Mouse (Mus musculus) neural tube, embryonic 11.5 days (tissue): ENCODE results near the gene Exog. TPM values are rescaled to one million over a fixed set of nuclear protein-coding genes. Genes with fewer than 3 reads are reported as not detected.

Source experiments
- ATAC-seq: fragments of 200-750 bp; cut with Nextera tagmentation; 2 replicates; pipeline ENCODE4 v1.8.0; 2017; ENCODE audit warnings: moderate number of reproducible peaks, mild to moderate bottlenecking, moderate TSS enrichment, moderate library complexity; ENCODE audit not compliant: insufficient read depth, low FRiP score, low TSS enrichment
- DNase-seq: peaks from one replicate; pipeline ENCODE4 v3.0.0-alpha.2; 2015; ENCODE audit warnings: low spot score
- H3K27ac ChIP-seq: fragments of 300-500 bp; sonication (generic); 2 replicates; pipeline ENCODE4 v1.5.1; 2014; ENCODE audit warnings: low read depth, mild to moderate bottlenecking, low read length
- H3K27me3 ChIP-seq: fragments of 300-500 bp; sonication (generic); 2 replicates; pipeline ENCODE4 v1.6.1; 2014; ENCODE audit warnings: mild to moderate bottlenecking, low read length, mixed read lengths; ENCODE audit not compliant: control insufficient read depth, insufficient read depth
- H3K36me3 ChIP-seq: fragments of 300-500 bp; sonication (generic); 2 replicates; pipeline ENCODE4 v1.6.1; 2014; ENCODE audit warnings: mild to moderate bottlenecking, low read length, moderate library complexity, mixed read lengths; ENCODE audit not compliant: control insufficient read depth, insufficient read depth
- H3K4me1 ChIP-seq: fragments of 300-500 bp; sonication (generic); 2 replicates; pipeline ENCODE4 v1.6.1; 2014; ENCODE audit warnings: low read length, mixed read lengths; ENCODE audit not compliant: control insufficient read depth, insufficient read depth
- H3K4me2 ChIP-seq: fragments of 300-500 bp; sonication (generic); 2 replicates; pipeline ENCODE4 v1.6.1; 2014; ENCODE audit warnings: low read depth, mild to moderate bottlenecking, moderate library complexity
- H3K4me3 ChIP-seq: fragments of 300-500 bp; sonication (generic); 2 replicates; pipeline ENCODE4 v1.5.1; 2014; ENCODE audit warnings: low read depth, low read length
- H3K9ac ChIP-seq: fragments of 300-500 bp; sonication (generic); 2 replicates; pipeline ENCODE4 v1.6.1; 2014; ENCODE audit warnings: mild to moderate bottlenecking, low read length
- H3K9me3 ChIP-seq: fragments of 300-500 bp; sonication (generic); 2 replicates; pipeline ENCODE4 v1.6.1; 2016; ENCODE audit warnings: low read length; ENCODE audit not compliant: control insufficient read depth
- WGBS: fragments of 180-500 bp; shearing (Covaris S2); extraction: QIAGEN DNeasy Blood & Tissue Kit; methylation state at CpG from one replicate; pipeline ENCODE4 v1.1.7; 2014; 5-methylcytosine and 5-hydroxymethylcytosine counted together
- polyA plus RNA-seq: library from polyadenylated mRNA; unstranded; fragments of >200 nt; fragmentation: Nextera tagmentation; extraction: Ambion mirVana; gene quantifications from 2 replicates; pipeline ENCODE4 v1.2.1, GENCODE M21; 2014

Gene Exog
- polyA plus RNA-seq, 1 experiment from 2014 or later = 47.0 TPM

GRCm38 (mm10) chr9:119484420-119484819, 39.7 kb downstream of the Exog start:
- Histone ChIP-seq H3K4me3 (no peak overlapping the region), H3K9ac (no peak overlapping the region), H3K4me2 (no peak overlapping the region), H3K27ac (no peak overlapping the region), H3K36me3 (no peaks in the 10 kb centered on the region), H3K9me3 (no peaks in the 10 kb centered on the region), H3K4me1 (no peaks in the 10 kb centered on the region), H3K27me3 (no peaks in the 10 kb centered on the region)
- WGBS = 70% methylated on average over 9 of the region's 9 CpGs
- ATAC-seq (no peak), DNase-seq (no peak)

- no peaks in the 10 kb centered on the region for H3K4me1 ChIP-seq
- H3K36me3 ChIP-seq = no peaks in the 10 kb centered on the region
- H3K9ac ChIP-seq = no peak overlapping the region; the same call in 1 of the 2 replicates
- no peak overlapping the region for H3K4me3 ChIP-seq
- no peaks in the 10 kb centered on the region for H3K27me3 ChIP-seq
- no peaks in the 10 kb centered on the region for H3K9me3 ChIP-seq
- ATAC-seq = no peak
- H3K27ac ChIP-seq = no peak overlapping the region
- 87% methylated on average over 13 of the region's 13 CpGs for WGBS
- no peak for DNase-seq
- no peak overlapping the region for H3K4me2 ChIP-seq
Measured at GRCm38 (mm10) chr9:119484868-119485267, 40.1 kb downstream of the Exog start.

- ATAC-seq (no peak), DNase-seq (no peak)
- no peaks in the 10 kb centered on the region for H3K9me3 ChIP-seq
- H3K4me3 ChIP-seq = no peak overlapping the region
- no peaks in the 10 kb centered on the region for H3K4me1 ChIP-seq
- H3K9ac ChIP-seq = no peak overlapping the region
- H3K27me3 ChIP-seq = no peaks in the 10 kb centered on the region
- H3K36me3 ChIP-seq = no peaks in the 10 kb centered on the region
- WGBS = 91% methylated on average over 9 of the region's 9 CpGs
- H3K4me2 ChIP-seq = no peak overlapping the region
- no peak overlapping the region for H3K27ac ChIP-seq
Measured at GRCm38 (mm10) chr9:119496354-119496753, 51.6 kb downstream of the Exog start.

- H3K27me3 ChIP-seq = no peaks in the 10 kb centered on the region
- 76% methylated on average over 5 of the region's 5 CpGs for WGBS
- no peak overlapping the region for H3K4me2 ChIP-seq
- no peak for ATAC-seq
- H3K27ac ChIP-seq = no peak overlapping the region
- no peak overlapping the region for H3K9ac ChIP-seq
- H3K36me3 ChIP-seq = no peaks in the 10 kb centered on the region
- DNase-seq = no peak
- H3K4me3 ChIP-seq = no peak overlapping the region
- no peaks in the 10 kb centered on the region for H3K4me1 ChIP-seq
- H3K9me3 ChIP-seq = no peaks in the 10 kb centered on the region
Measured at GRCm38 (mm10) chr9:119496960-119497359, 52.2 kb downstream of the Exog start.

- Histone ChIP-seq H3K4me1 (no peaks in the 10 kb centered on the region), H3K9me3 (no peaks in the 10 kb centered on the region), H3K27ac (no peak overlapping the region), H3K36me3 (no peaks in the 10 kb centered on the region), H3K9ac (no peak overlapping the region), H3K27me3 (no peaks in the 10 kb centered on the region), H3K4me2 (no peak overlapping the region), H3K4me3 (no peak overlapping the region)
- ATAC-seq (no peak), DNase-seq (no peak)
- WGBS = 90% methylated on average over 15 of the region's 15 CpGs
Measured at GRCm38 (mm10) chr9:119497546-119498246, 53.0 kb downstream of the Exog start.

GRCm38 (mm10) chr9:119498247-119498607, 53.5 kb downstream of the Exog start:
- Histone ChIP-seq H3K27me3 (no peaks in the 10 kb centered on the region), H3K4me1 (no peaks in the 10 kb centered on the region), H3K36me3 (no peaks in the 10 kb centered on the region), H3K27ac (no peak overlapping the region), H3K4me2 (no peak overlapping the region), H3K9me3 (no peaks in the 10 kb centered on the region), H3K4me3 (no peak overlapping the region), H3K9ac (no peak overlapping the region)
- WGBS = 84% methylated on average over 9 of the region's 9 CpGs
- ATAC-seq = no peak
- no peak for DNase-seq

- Histone ChIP-seq H3K4me1 (no peaks in the 10 kb centered on the region), H3K27ac (no peak overlapping the region), H3K4me3 (no peak overlapping the region), H3K36me3 (no peaks in the 10 kb centered on the region), H3K9me3 (no peaks in the 10 kb centered on the region), H3K27me3 (no peaks in the 10 kb centered on the region), H3K4me2 (no peak overlapping the region), H3K9ac (no peak overlapping the region)
- DNase-seq (no peak), ATAC-seq (no peak)
- 85% methylated on average over 7 of the region's 7 CpGs for WGBS
Measured at GRCm38 (mm10) chr9:119498885-119499284, 54.1 kb downstream of the Exog start.

GRCm38 (mm10) chr9:119503613-119504012, 58.9 kb downstream of the Exog start:
- 91% methylated on average over 9 of the region's 9 CpGs for WGBS
- H3K36me3 ChIP-seq = no peaks in the 10 kb centered on the region
- no peak overlapping the region for H3K27ac ChIP-seq
- no peaks in the 10 kb centered on the region for H3K9me3 ChIP-seq
- DNase-seq = no peak
- no peak for ATAC-seq
- no peak overlapping the region for H3K4me3 ChIP-seq
- H3K9ac ChIP-seq = no peak overlapping the region
- no peaks in the 10 kb centered on the region for H3K4me1 ChIP-seq
- H3K27me3 ChIP-seq = no peaks in the 10 kb centered on the region
- no peak overlapping the region for H3K4me2 ChIP-seq

GRCm38 (mm10) chr9:119504981-119505658, 60.4 kb downstream of the Exog start:
- Histone ChIP-seq H3K4me2 (no peak overlapping the region), H3K4me1 (no peaks in the 10 kb centered on the region), H3K9ac (no peak overlapping the region), H3K36me3 (no peaks in the 10 kb centered on the region), H3K4me3 (no peak overlapping the region), H3K27ac (no peak overlapping the region), H3K27me3 (no peaks in the 10 kb centered on the region), H3K9me3 (no peaks in the 10 kb centered on the region)
- WGBS = 65% methylated on average over 11 of the region's 11 CpGs
- DNase-seq (no peak), ATAC-seq (no peak)
